8 mouse cellular contexts compared by ENCODE assay signal in genomic region chr7:35117761-35118098, GRCm38 (mm10). TPM values are rescaled to one million over a fixed set of nuclear protein-coding genes. Genes with fewer than 3 reads are reported as not detected.
DNase-seq lines count a peak whose midpoint lies in the region; ATAC-seq and TF ChIP-seq lines count a peak whose summit lies in the region.

No protein-coding gene starts in this region.

- H3K4me3 ChIP-seq in heart, embryonic 12.5 days, result peak overlapping the region; percentile 58
- peak overlapping the region; percentile 52 to 64 for H3K4me3 ChIP-seq in ES-E14 (ENCODE audit: insufficient read depth in 1 of 2, low read depth in 1 of 2, low read length in 2 of 2, poor library complexity in 1 of 2, severe bottlenecking in 1 of 2)
- H3K4me3 ChIP-seq in hindbrain, embryonic 10.5 days, result peak overlapping the region; percentile 67
- peak overlapping the region; percentile 67 for H3K4me3 ChIP-seq in midbrain, embryonic 10.5 days

- in situ Hi-C loops in ES-E14 (cut with MboI; ENCODE audit: low sequenced_read_pairs in 2 of 2, unreplicated experiment in 2 of 2), result no loop called here

- peaks cover 68% of the 10 kb centered on the region for H3K27me3 ChIP-seq in heart, embryonic 12.5 days (replicated peaks)
- peaks cover 84% of the 10 kb centered on the region for H3K27me3 ChIP-seq in hindbrain, embryonic 10.5 days (ENCODE audit: insufficient read depth, poor library complexity, severe bottlenecking)
- H3K27me3 ChIP-seq in midbrain, embryonic 10.5 days (ENCODE audit: low read depth, poor library complexity, severe bottlenecking), result peaks cover 92% of the 10 kb centered on the region

- no peak for ATAC-seq in heart, embryonic 12.5 days (ENCODE audit: insufficient number of reproducible peaks, low FRiP score)

- no peak for DNase-seq in heart, adult 8-10 months (ENCODE audit: low spot score)
- DNase-seq in ES-E14 (ENCODE audit: low read depth, low spot score), result no peak
- no peak for DNase-seq in hindbrain, embryonic 10.5 days (ENCODE audit: low spot score)
- no peak for DNase-seq in midbrain, embryonic 10.5 days (ENCODE audit: low spot score)
- DNase-seq in cerebellum, postnatal 36 days, result no peak
- no peak for DNase-seq in urinary bladder, adult 18-20 months (ENCODE audit: low spot score in 2 of 2)
- DNase-seq in adrenal gland, adult 2 months, result no peak

- WGBS in heart, embryonic 12.5 days, result 2% methylated on average over 25 of the region's 25 CpGs
- under 1% methylated on average over 25 of the region's 25 CpGs for WGBS in hindbrain, embryonic 10.5 days
- WGBS in midbrain, embryonic 10.5 days, result under 1% methylated on average over 25 of the region's 25 CpGs

- no peaks in the 10 kb centered on the region for H3K36me3 ChIP-seq in heart, embryonic 12.5 days
- H3K36me3 ChIP-seq in ES-E14 (ENCODE audit: control insufficient read depth, insufficient read depth, low read length, poor library complexity, severe bottlenecking), result no peaks in the 10 kb centered on the region
- H3K36me3 ChIP-seq in hindbrain, embryonic 10.5 days, result no peaks in the 10 kb centered on the region
- no peaks in the 10 kb centered on the region for H3K36me3 ChIP-seq in midbrain, embryonic 10.5 days

- peak overlapping the region; percentile 95 for H3K4me2 ChIP-seq in heart, embryonic 12.5 days

- peaks cover 14% of the 10 kb centered on the region for H3K4me1 ChIP-seq in heart, embryonic 12.5 days (replicated peaks)
- peaks cover 3 to 6% of the 10 kb centered on the region in 2 experiments; a peak in 1 of 4 replicates for H3K4me1 ChIP-seq in ES-E14 (ENCODE audit: control insufficient read depth in 2 of 2, insufficient read depth in 2 of 2, low read length in 2 of 2, poor library complexity in 1 of 2)
- H3K4me1 ChIP-seq in hindbrain, embryonic 10.5 days (replicated peaks), result peaks cover 35% of the 10 kb centered on the region
- H3K4me1 ChIP-seq in midbrain, embryonic 10.5 days, result peaks cover 42% of the 10 kb centered on the region

- H3K27ac ChIP-seq in heart, embryonic 12.5 days (ENCODE audit: poor library complexity, severe bottlenecking), result no peak overlapping the region
- no peak overlapping the region for H3K27ac ChIP-seq in ES-E14 (ENCODE audit: insufficient read depth, low read depth, low read length, poor library complexity, severe bottlenecking)
- H3K27ac ChIP-seq in hindbrain, embryonic 10.5 days, result peak overlapping the region; percentile 84
- peak overlapping the region; percentile 79; the same call in 1 of the 2 replicates for H3K27ac ChIP-seq in midbrain, embryonic 10.5 days (replicated peaks)

- peak overlapping the region; percentile 60 for H3K9ac ChIP-seq in heart, embryonic 12.5 days
- peak overlapping the region; percentile 55; the same call in 1 of the 2 replicates for H3K9ac ChIP-seq in ES-E14 (ENCODE audit: insufficient read depth, low read depth, low read length, poor library complexity, severe bottlenecking)

- H3K9me3 ChIP-seq in heart, embryonic 12.5 days (replicated peaks), result no peaks in the 10 kb centered on the region
- H3K9me3 ChIP-seq in ES-E14 (ENCODE audit: control insufficient read depth, insufficient read depth, low read depth, low read length), result no peaks in the 10 kb centered on the region
- H3K9me3 ChIP-seq in hindbrain, embryonic 10.5 days, result no peaks in the 10 kb centered on the region
- H3K9me3 ChIP-seq in midbrain, embryonic 10.5 days (replicated peaks), result no peaks in the 10 kb centered on the region

TF ChIP-seq in ES-E14, 5 proteins besides CTCF, POLR2A, EP300 and RAD21:
- TF ChIP-seq ZNF384 (IDR thresholded peaks at IDR 0.05; ENCODE audit: low read depth, low read length) (no peak), ZC3H11A (IDR thresholded peaks at IDR 0.05; ENCODE audit: borderline replicate concordance, low read depth, low read length) (no peak), CHD2 (IDR thresholded peaks at IDR 0.05; ENCODE audit: low read depth, low read length) (no peak), HCFC1 (IDR thresholded peaks at IDR 0.05; ENCODE audit: borderline replicate concordance, insufficient read depth, low read length) (no peak), MAFK (IDR thresholded peaks at IDR 0.05; ENCODE audit: insufficient read depth, low read depth, low read length) (no peak)

RNA-seq across cellular contexts. Expression of gene Cebpa, which starts 1.4 kb away (rescaled TPM):
- polyA plus RNA-seq in heart, embryonic 12.5 days (2016; fragmentation: Nextera tagmentation; extraction: Ambion mirVana), result 0.64 and 0.92 TPM in 2 replicates
- 1 to 10 TPM; 4.5 to 5.7 (median 4.6) TPM for total RNA-seq in heart, adult 8-10 months (2022)
- 2.0 and 2.5 TPM in 2 replicates for total RNA-seq in ES-E14 (2012; rRNA removed)
- 0.43 and 0.54 TPM in 2 replicates for polyA plus RNA-seq in hindbrain, embryonic 10.5 days (2016; fragmentation: Nextera tagmentation; extraction: Ambion mirVana)
- 0.35 and 0.38 TPM in 2 replicates for polyA plus RNA-seq in midbrain, embryonic 10.5 days (2016; fragmentation: Nextera tagmentation; extraction: Ambion mirVana)
- total RNA-seq in adrenal gland, adult 2 months (2021), result 100 to 1,000 TPM in 1 of 2 experiments, 10 to 100 TPM in 1; 88.3 to 319 TPM
- polyA plus RNA-seq in adrenal gland, adult 2 months (2012; rRNA removed), result 405 and 678 TPM in 2 replicates

Comparison
In these comparisons a context has a peak if more than half of its experiments do, and no peak if none do; other contexts are left out.
1. H3K27ac ChIP-seq: peak in hindbrain, embryonic 10.5 days (single experiment) and midbrain, embryonic 10.5 days (single experiment); none in heart, embryonic 12.5 days (single experiment) and ES-E14 (single experiment).
2. RNA of gene Cebpa, which starts 1.4 kb away (polyA plus RNA-seq): 405 to 678 TPM in adrenal gland, adult 2 months; 0.64 to 0.92 TPM in heart, embryonic 12.5 days, 0.43 to 0.54 TPM in hindbrain, embryonic 10.5 days and 0.35 to 0.38 TPM in midbrain, embryonic 10.5 days; every median in the first group is over 100 times any median in the second.
3. Peak in every context shown above with its lines, with median percentiles within 50 percentile points of each other: H3K4me3 ChIP-seq.